ENCODE assay signal across 12 mouse cellular contexts in the genomic region with DNA sequence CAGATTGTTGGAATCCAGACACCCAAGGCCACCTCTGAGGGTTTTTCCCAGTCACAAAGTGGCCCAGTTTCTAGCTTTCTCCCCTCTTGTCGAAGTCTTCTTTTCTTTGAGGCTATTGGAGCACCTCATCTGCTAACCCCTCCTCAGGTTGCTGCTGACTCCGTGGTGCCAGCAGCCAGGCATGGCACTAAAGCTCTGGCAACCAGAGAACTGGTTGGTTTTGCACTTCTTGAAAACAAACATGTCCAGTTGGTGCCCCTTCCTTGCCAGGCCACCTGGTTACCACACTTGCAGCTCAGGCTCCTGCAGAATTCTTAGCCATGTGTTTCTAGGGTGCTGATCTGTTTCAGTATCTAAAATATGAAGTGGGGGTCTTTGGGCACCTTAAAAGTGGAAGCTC. TPM values are rescaled to one million over a fixed set of nuclear protein-coding genes. Genes with fewer than 3 reads are reported as not detected.
A peak's percentile ranks its signal among the peaks of the same experiment; 100 is the strongest.
DNase-seq lines count a peak whose midpoint lies in the region; ATAC-seq and TF ChIP-seq lines count a peak whose summit lies in the region.
"Had no signal": no experiment of that assay in that cellular context is flagged by ENCODE, and none has a peak within 500 bp of the region (broad histone marks: within the 10 kb centered on the region; RNA-seq: fewer than 3 reads in every experiment).

No protein-coding gene starts in this region.

- no peaks in the 10 kb centered on the region for H3K27me3 ChIP-seq in heart, adult 2 months (ENCODE audit: control insufficient read depth, insufficient read depth, low read length)
- H3K27me3 ChIP-seq in heart, embryonic 10.5 days (ENCODE audit: insufficient read depth, poor library complexity, severe bottlenecking) = no peaks in the 10 kb centered on the region
- H3K27me3 ChIP-seq in midbrain, embryonic 12.5 days = no peaks in the 10 kb centered on the region
- no peaks in the 10 kb centered on the region for H3K27me3 ChIP-seq in midbrain, embryonic 10.5 days (ENCODE audit: low read depth, poor library complexity, severe bottlenecking)
- H3K27me3 ChIP-seq in embryonic facial prominence, embryonic 15.5 days = no peaks in the 10 kb centered on the region
- H3K27me3 ChIP-seq in limb, embryonic 15.5 days = no peaks in the 10 kb centered on the region

- no peak overlapping the region for H3K9ac ChIP-seq in heart, adult 2 months (ENCODE audit: low read depth, low read length)
- no peak overlapping the region for H3K9ac ChIP-seq in midbrain, embryonic 12.5 days (replicated peaks)
- H3K9ac ChIP-seq in embryonic facial prominence, embryonic 15.5 days = no peak overlapping the region
- H3K9ac ChIP-seq in limb, embryonic 15.5 days = no peak overlapping the region

- H3K79me2 ChIP-seq in heart, adult 2 months (replicated peaks; ENCODE audit: control insufficient read depth, insufficient read depth, low read length) = peaks cover 7% of the 10 kb centered on the region

- no peak for TF ChIP-seq EP300 in heart, adult 2 months (IDR thresholded peaks at IDR 0.05; ENCODE audit: insufficient read depth, low read depth, low read length)

- 66% methylated on average over 2 of the region's 2 CpGs for WGBS in heart, adult 2 months
- 81% methylated on average over 2 of the region's 2 CpGs for WGBS in heart, embryonic 10.5 days
- WGBS in midbrain, embryonic 12.5 days = 92% methylated on average over 2 of the region's 2 CpGs
- WGBS in midbrain, embryonic 10.5 days = 86% methylated on average over 2 of the region's 2 CpGs
- 77% methylated on average over 2 of the region's 2 CpGs for WGBS in embryonic facial prominence, embryonic 15.5 days
- 80% methylated on average over 2 of the region's 2 CpGs for WGBS in limb, embryonic 15.5 days

- intact Hi-C loops in heart, adult 2 months (cut with DNase I) = no loop called here

- TF ChIP-seq CTCF in heart, adult 2 months (IDR thresholded peaks at IDR 0.05) = no peak

- no peak for TF ChIP-seq POLR2A in heart, adult 2 months (IDR thresholded peaks at IDR 0.05; ENCODE audit: insufficient read depth, low read depth, low read length)

- H3K4me3 ChIP-seq in heart, adult 2 months = no peak overlapping the region
- H3K4me3 ChIP-seq in heart, embryonic 10.5 days = no peak overlapping the region
- no peak overlapping the region for H3K4me3 ChIP-seq in midbrain, embryonic 12.5 days
- no peak overlapping the region for H3K4me3 ChIP-seq in midbrain, embryonic 10.5 days
- no peak overlapping the region for H3K4me3 ChIP-seq in embryonic facial prominence, embryonic 15.5 days (replicated peaks)
- H3K4me3 ChIP-seq in limb, embryonic 15.5 days = no peak overlapping the region

- no peaks in the 10 kb centered on the region for H3K9me3 ChIP-seq in heart, embryonic 10.5 days
- no peaks in the 10 kb centered on the region for H3K9me3 ChIP-seq in midbrain, embryonic 12.5 days
- no peaks in the 10 kb centered on the region for H3K9me3 ChIP-seq in midbrain, embryonic 10.5 days (replicated peaks)
- H3K9me3 ChIP-seq in embryonic facial prominence, embryonic 15.5 days (replicated peaks) = no peaks in the 10 kb centered on the region
- H3K9me3 ChIP-seq in limb, embryonic 15.5 days = no peaks in the 10 kb centered on the region
- H3K9me3 ChIP-seq: G1E had no signal

- H3K27ac ChIP-seq in heart, adult 2 months = peak overlapping the region; percentile 41
- no peak overlapping the region for H3K27ac ChIP-seq in heart, embryonic 10.5 days
- H3K27ac ChIP-seq in midbrain, embryonic 12.5 days (replicated peaks) = peak overlapping the region; percentile 50; the same call in 1 of the 2 replicates
- no peak overlapping the region for H3K27ac ChIP-seq in midbrain, embryonic 10.5 days (replicated peaks)
- H3K27ac ChIP-seq in embryonic facial prominence, embryonic 15.5 days (replicated peaks) = 0 out of 2 replicates have a peak overlapping the region, but pooled peaks have one; percentile 17
- H3K27ac ChIP-seq in limb, embryonic 15.5 days = peak overlapping the region; percentile 24; the same call in 1 of the 2 replicates
- H3K27ac ChIP-seq: kidney, postnatal 0 days had no signal

- H3K4me1 ChIP-seq in heart, adult 2 months (ENCODE audit: control insufficient read depth, insufficient read depth, low read length) = peaks cover 26% of the 10 kb centered on the region
- H3K4me1 ChIP-seq in heart, embryonic 10.5 days = peaks cover 87% of the 10 kb centered on the region
- peaks cover 47% of the 10 kb centered on the region for H3K4me1 ChIP-seq in midbrain, embryonic 12.5 days
- peaks cover 58% of the 10 kb centered on the region for H3K4me1 ChIP-seq in midbrain, embryonic 10.5 days
- peaks cover 89% of the 10 kb centered on the region for H3K4me1 ChIP-seq in embryonic facial prominence, embryonic 15.5 days
- H3K4me1 ChIP-seq in limb, embryonic 15.5 days = peaks cover 89% of the 10 kb centered on the region

- H3K4me2 ChIP-seq in midbrain, embryonic 12.5 days (replicated peaks) = no peak overlapping the region
- no peak overlapping the region for H3K4me2 ChIP-seq in embryonic facial prominence, embryonic 15.5 days (replicated peaks)
- H3K4me2 ChIP-seq in limb, embryonic 15.5 days = no peak overlapping the region

- no peak for ATAC-seq in midbrain, embryonic 12.5 days (ENCODE audit: low FRiP score, low read depth)
- ATAC-seq in embryonic facial prominence, embryonic 15.5 days (ENCODE audit: insufficient number of reproducible peaks, low FRiP score, low TSS enrichment, low read depth) = no peak
- no peak for ATAC-seq in limb, embryonic 15.5 days (ENCODE audit: insufficient number of reproducible peaks, low FRiP score, low TSS enrichment, low read depth)

- peaks cover 13% of the 10 kb centered on the region for H3K36me3 ChIP-seq in heart, adult 2 months (ENCODE audit: control insufficient read depth, insufficient read depth, low read length)
- H3K36me3 ChIP-seq in heart, embryonic 10.5 days = peaks cover 40% of the 10 kb centered on the region
- H3K36me3 ChIP-seq in midbrain, embryonic 12.5 days = peaks cover 20% of the 10 kb centered on the region
- peaks cover 47% of the 10 kb centered on the region for H3K36me3 ChIP-seq in midbrain, embryonic 10.5 days
- H3K36me3 ChIP-seq in embryonic facial prominence, embryonic 15.5 days = peaks cover 7% of the 10 kb centered on the region; the same call in 1 of the 2 replicates
- 0 out of 2 replicates have a peak, but pooled peaks cover 11% of the 10 kb centered on the region for H3K36me3 ChIP-seq in limb, embryonic 15.5 days

- DNase-seq in heart, adult 2 months = no peak
- no peak for DNase-seq in heart, embryonic 10.5 days (ENCODE audit: low spot score)
- DNase-seq in midbrain, embryonic 10.5 days (ENCODE audit: low spot score) = no peak
- no peak for DNase-seq in thymus, postnatal 0 days (ENCODE audit: low spot score)
- DNase-seq: adrenal gland, postnatal 14 days; layer of hippocampus, adult 9-11 months; lung, adult 2 months had no signal

RNA-seq across cellular contexts. Expression of gene Capzb, which starts 52.8 kb away (rescaled TPM):
- total RNA-seq in heart, adult 2 months (2021) = 100 to 1,000 TPM; 342 to 392 TPM
- 160 and 191 TPM in 2 replicates for polyA plus RNA-seq in heart, adult 2 months (2012; rRNA removed)
- polyA plus RNA-seq in heart, embryonic 10.5 days (2016; fragmentation: Nextera tagmentation; extraction: Ambion mirVana) = 450 and 452 TPM in 2 replicates
- 312 and 337 TPM in 2 replicates for polyA plus RNA-seq in midbrain, embryonic 12.5 days (2016; fragmentation: Nextera tagmentation; extraction: Ambion mirVana)
- 330 and 349 TPM in 2 replicates for polyA plus RNA-seq in midbrain, embryonic 10.5 days (2016; fragmentation: Nextera tagmentation; extraction: Ambion mirVana)
- 389 and 397 TPM in 2 replicates for polyA plus RNA-seq in embryonic facial prominence, embryonic 15.5 days (2015; fragmentation: Nextera tagmentation; extraction: Ambion mirVana)
- 399 and 425 TPM in 2 replicates for polyA plus RNA-seq in limb, embryonic 15.5 days (2015; fragmentation: Nextera tagmentation; extraction: Ambion mirVana)
- 415 and 425 TPM in 2 replicates for polyA plus RNA-seq in thymus, postnatal 0 days (2015; fragmentation: Nextera tagmentation; extraction: Ambion mirVana)

Comparison
In these comparisons a context has a peak if more than half of its experiments do, and no peak if none do; other contexts are left out.
1. H3K27ac ChIP-seq: peak in heart, adult 2 months (single experiment), midbrain, embryonic 12.5 days (single experiment), embryonic facial prominence, embryonic 15.5 days (single experiment) and limb, embryonic 15.5 days (single experiment); none in heart, embryonic 10.5 days (single experiment) and midbrain, embryonic 10.5 days (single experiment).